Mouse (Mus musculus): ENCODE measurements around the gene Cic. TPM values are rescaled to one million over a fixed set of nuclear protein-coding genes. Genes with fewer than 3 reads are reported as not detected.

Gene Cic
- polyA plus RNA-seq, 1 experiment from 2014 or later, result 8.9 TPM

DNA sequence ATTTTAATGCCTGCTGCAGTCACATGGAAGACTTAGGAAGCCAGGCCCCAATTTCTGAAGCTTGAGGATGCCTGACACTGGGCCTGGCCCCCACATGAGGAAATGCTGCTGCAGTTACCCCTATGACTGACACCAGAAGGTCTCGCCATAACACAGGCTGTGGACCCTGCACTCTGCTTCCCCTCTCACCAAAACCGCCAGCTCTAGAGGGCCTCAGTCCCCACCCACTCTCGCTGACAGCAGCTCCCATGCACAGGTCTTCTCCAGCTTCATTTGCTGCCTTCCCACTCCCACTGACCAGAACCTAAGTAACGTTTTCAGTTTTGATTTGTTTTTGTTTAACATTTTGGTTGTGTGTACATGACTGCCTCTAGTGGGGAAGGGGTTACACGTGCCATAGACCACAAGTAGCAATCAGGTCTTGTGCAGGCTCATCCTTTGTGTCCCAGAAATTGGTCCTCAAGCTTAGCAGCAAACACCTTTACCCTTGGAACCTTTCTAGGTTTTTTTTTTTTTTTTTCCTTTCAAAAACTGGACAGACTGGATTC is 35.3 kb upstream of the Cic start:
- Histone ChIP-seq H3K4me3 (replicated peaks) (no peak overlapping the region), H3K9me3 (replicated peaks) (no peaks in the 10 kb centered on the region), H3K27ac (replicated peaks) (no peak overlapping the region), H3K27me3 (no peaks in the 10 kb centered on the region), H3K4me2 (no peak overlapping the region), H3K9ac (no peak overlapping the region), H3K4me1 (replicated peaks) (peaks cover 24% of the 10 kb centered on the region), H3K36me3 (replicated peaks) (peaks cover 87% of the 10 kb centered on the region)
- 58% methylated on average over 5 of the region's 5 CpGs for WGBS (ENCODE audit: insufficient replicate concordance)
- ATAC-seq (ENCODE audit: insufficient read depth), result no peak

GRCm38 (mm10) chr7:25233061-25233460 is 34.4 kb upstream of the Cic start:
- H3K4me2 ChIP-seq, result no peak overlapping the region
- no peak overlapping the region for H3K4me3 ChIP-seq (replicated peaks)
- H3K9me3 ChIP-seq (replicated peaks), result no peaks in the 10 kb centered on the region
- no peak overlapping the region for H3K9ac ChIP-seq
- peaks cover 24% of the 10 kb centered on the region for H3K4me1 ChIP-seq (replicated peaks)
- 57% methylated on average over 2 of the region's 2 CpGs for WGBS (ENCODE audit: insufficient replicate concordance)
- no peak for ATAC-seq (ENCODE audit: insufficient read depth)
- H3K36me3 ChIP-seq (replicated peaks), result peaks cover 78% of the 10 kb centered on the region
- no peaks in the 10 kb centered on the region for H3K27me3 ChIP-seq
- no peak overlapping the region for H3K27ac ChIP-seq (replicated peaks)

- no peak for ATAC-seq (ENCODE audit: insufficient read depth)
Observed at GRCm38 (mm10) chr7:25235526-25235925, 32.0 kb upstream of the Cic start.

GRCm38 (mm10) chr7:25237249-25238014 is 30.1 kb upstream of the Cic start, which contains the start of gene Gsk3a:
Gene Gsk3a, minus strand, starts transcription at chr7:25237851.
- H3K4me3 ChIP-seq (replicated peaks), result peak within 1 kb of the TSS; percentile 88
- H3K9me3 ChIP-seq (replicated peaks), result no peaks in the 10 kb centered on the region
- H3K27me3 ChIP-seq, result no peaks in the 10 kb centered on the region
- H3K9ac ChIP-seq, result peak within 1 kb of the TSS; percentile 98
- peak; percentile 82 for ATAC-seq (ENCODE audit: insufficient read depth)
- peak within 1 kb of the TSS; percentile 85 for H3K4me2 ChIP-seq
- H3K36me3 ChIP-seq (replicated peaks), result peaks cover 38% of the 10 kb centered on the region
- peaks cover 40% of the 10 kb centered on the region for H3K4me1 ChIP-seq (replicated peaks)
- peak within 1 kb of the TSS; percentile 91 for H3K27ac ChIP-seq (replicated peaks)
- 0% methylated on average over 76 of the region's 76 CpGs for WGBS (ENCODE audit: insufficient replicate concordance)

More at GRCm38 (mm10) chr7:25235526-25235925, 32.0 kb upstream of the Cic start:
- 93% methylated on average over 5 of the region's 5 CpGs for WGBS (ENCODE audit: insufficient replicate concordance)
- H3K9ac ChIP-seq, result peak overlapping the region; percentile 98; the same call in 1 of the 2 replicates
- H3K36me3 ChIP-seq (replicated peaks), result peaks cover 54% of the 10 kb centered on the region
- H3K9me3 ChIP-seq (replicated peaks), result no peaks in the 10 kb centered on the region
- H3K4me2 ChIP-seq, result peak overlapping the region; percentile 85
- H3K27ac ChIP-seq (replicated peaks), result no peak overlapping the region
- peaks cover 40% of the 10 kb centered on the region for H3K4me1 ChIP-seq (replicated peaks)
- peak overlapping the region; percentile 88 for H3K4me3 ChIP-seq (replicated peaks)
- no peaks in the 10 kb centered on the region for H3K27me3 ChIP-seq

GRCm38 (mm10) chr7:25238015-25238706 is 29.3 kb upstream of the Cic start:
- H3K27ac ChIP-seq (replicated peaks), result peak overlapping the region; percentile 91
- no peaks in the 10 kb centered on the region for H3K9me3 ChIP-seq (replicated peaks)
- peaks cover 38% of the 10 kb centered on the region for H3K36me3 ChIP-seq (replicated peaks)
- peaks cover 40% of the 10 kb centered on the region for H3K4me1 ChIP-seq (replicated peaks)
- H3K4me2 ChIP-seq, result peak overlapping the region; percentile 85
- H3K27me3 ChIP-seq, result no peaks in the 10 kb centered on the region
- WGBS (ENCODE audit: insufficient replicate concordance), result under 1% methylated on average over 23 of the region's 23 CpGs
- H3K4me3 ChIP-seq (replicated peaks), result peak overlapping the region; percentile 88
- peak; percentile 91 for ATAC-seq (ENCODE audit: insufficient read depth)
- peak overlapping the region; percentile 98 for H3K9ac ChIP-seq

DNA sequence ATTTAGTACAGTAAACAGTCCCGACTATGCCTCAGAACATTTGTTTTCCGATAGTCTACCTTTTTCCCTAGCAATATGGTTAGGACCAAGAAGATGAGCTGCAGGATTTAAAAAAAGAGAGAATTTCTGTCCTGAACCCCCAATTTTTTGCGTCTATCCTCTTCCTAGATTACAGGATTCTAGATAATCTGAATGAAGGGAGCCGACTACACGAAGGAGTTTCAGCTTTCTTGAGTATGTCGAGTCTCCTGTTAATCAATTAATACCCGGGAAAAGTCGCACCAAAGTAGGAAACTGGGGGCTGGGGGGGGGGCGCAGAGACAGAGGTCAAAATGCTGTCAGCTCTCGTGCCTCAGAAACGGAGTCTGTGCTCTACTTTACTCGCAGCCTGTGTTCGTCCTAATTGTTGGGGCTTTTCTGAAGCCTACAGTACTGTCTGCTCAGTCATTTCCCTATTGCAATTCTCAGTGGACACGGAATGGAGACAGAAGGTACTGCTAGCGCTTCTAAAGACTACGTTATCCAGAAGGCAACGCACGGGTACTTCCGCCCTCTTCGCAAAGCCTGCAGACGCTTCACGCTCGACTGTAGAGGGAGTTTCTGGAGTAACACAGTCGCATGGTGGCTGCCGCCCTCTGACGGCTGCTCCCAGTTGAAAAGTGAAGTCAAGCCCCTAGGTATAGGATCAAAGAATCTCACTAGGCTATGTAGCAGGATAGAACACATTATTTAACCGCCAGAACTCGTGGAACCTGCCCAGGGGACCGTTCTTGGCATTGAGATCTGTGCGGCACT is 28.5 kb upstream of the Cic start:
- peak overlapping the region; percentile 85 for H3K4me2 ChIP-seq
- no peaks in the 10 kb centered on the region for H3K27me3 ChIP-seq
- peak overlapping the region; percentile 88 for H3K4me3 ChIP-seq (replicated peaks)
- peak overlapping the region; percentile 91 for H3K27ac ChIP-seq (replicated peaks)
- ATAC-seq (ENCODE audit: insufficient read depth), result peak; percentile 9
- no peaks in the 10 kb centered on the region for H3K9me3 ChIP-seq (replicated peaks)
- H3K9ac ChIP-seq, result peak overlapping the region; percentile 56
- WGBS (ENCODE audit: insufficient replicate concordance), result 3% methylated on average over 30 of the region's 30 CpGs
- H3K36me3 ChIP-seq (replicated peaks), result peaks cover 34% of the 10 kb centered on the region
- peaks cover 40% of the 10 kb centered on the region for H3K4me1 ChIP-seq (replicated peaks)

- ATAC-seq (ENCODE audit: insufficient read depth), result no peak
- Histone ChIP-seq H3K9ac (no peak overlapping the region), H3K36me3 (replicated peaks) (peaks cover 34% of the 10 kb centered on the region), H3K9me3 (replicated peaks) (no peaks in the 10 kb centered on the region), H3K27ac (replicated peaks) (no peak overlapping the region), H3K27me3 (no peaks in the 10 kb centered on the region), H3K4me3 (replicated peaks) (no peak overlapping the region), H3K4me1 (replicated peaks) (peaks cover 31% of the 10 kb centered on the region), H3K4me2 (no peak overlapping the region)
- WGBS (ENCODE audit: insufficient replicate concordance), result 78% methylated on average over 7 of the region's 7 CpGs
Observed at GRCm38 (mm10) chr7:25240631-25241030, 26.9 kb upstream of the Cic start.

- H3K36me3 ChIP-seq (replicated peaks), result peaks cover 36% of the 10 kb centered on the region
- ATAC-seq (ENCODE audit: insufficient read depth), result no peak
- no peak overlapping the region for H3K4me2 ChIP-seq
- no peak overlapping the region for H3K4me3 ChIP-seq (replicated peaks)
- H3K27me3 ChIP-seq, result no peaks in the 10 kb centered on the region
- H3K27ac ChIP-seq (replicated peaks), result 0 out of 2 replicates have a peak overlapping the region, but pooled peaks have one; percentile 1
- peaks cover 30% of the 10 kb centered on the region for H3K4me1 ChIP-seq (replicated peaks)
- no peaks in the 10 kb centered on the region for H3K9me3 ChIP-seq (replicated peaks)
- no peak overlapping the region for H3K9ac ChIP-seq
- 53% methylated on average over 2 of the region's 2 CpGs for WGBS (ENCODE audit: insufficient replicate concordance)
Observed at GRCm38 (mm10) chr7:25241062-25241461, 26.4 kb upstream of the Cic start.

DNA sequence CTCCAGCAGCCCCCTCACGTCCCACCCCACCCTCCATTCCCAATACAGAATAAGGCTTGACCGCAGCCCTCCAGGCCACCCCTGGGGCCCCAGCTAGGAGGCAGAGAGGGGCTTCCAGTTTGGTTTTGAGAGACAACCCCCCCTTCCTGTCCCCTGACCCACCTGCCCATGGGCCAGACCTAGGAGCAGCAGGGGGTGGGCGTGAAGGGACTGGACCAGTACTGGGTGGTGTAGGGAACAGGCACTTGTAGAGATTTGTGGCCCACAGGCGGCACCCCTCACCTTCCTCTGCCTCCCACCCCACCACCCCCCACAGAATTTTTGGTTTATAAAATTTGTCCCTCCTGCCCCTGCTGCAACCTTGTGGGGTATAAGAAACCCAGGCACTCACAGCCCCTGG is 24.1 kb upstream of the Cic start:
- Histone ChIP-seq H3K9ac (no peak overlapping the region), H3K27me3 (no peaks in the 10 kb centered on the region), H3K4me1 (replicated peaks) (peaks cover 46% of the 10 kb centered on the region), H3K9me3 (replicated peaks) (no peaks in the 10 kb centered on the region), H3K27ac (replicated peaks) (no peak overlapping the region), H3K4me3 (replicated peaks) (no peak overlapping the region), H3K4me2 (no peak overlapping the region), H3K36me3 (replicated peaks) (peaks cover 37% of the 10 kb centered on the region)
- ATAC-seq (ENCODE audit: insufficient read depth), result no peak
- WGBS (ENCODE audit: insufficient replicate concordance), result 78% methylated on average over 4 of the region's 4 CpGs

- WGBS (ENCODE audit: insufficient replicate concordance), result 85% methylated on average over 30 of the region's 30 CpGs
- no peak overlapping the region for H3K27ac ChIP-seq (replicated peaks)
- peaks cover 6% of the 10 kb centered on the region; the same call in 1 of the 2 replicates for H3K27me3 ChIP-seq
- ATAC-seq (ENCODE audit: insufficient read depth), result no peak
- no peak overlapping the region for H3K9ac ChIP-seq
- peaks cover 46% of the 10 kb centered on the region for H3K4me1 ChIP-seq (replicated peaks)
- peaks cover 37% of the 10 kb centered on the region for H3K36me3 ChIP-seq (replicated peaks)
- H3K4me3 ChIP-seq (replicated peaks), result no peak overlapping the region
- H3K9me3 ChIP-seq (replicated peaks), result no peaks in the 10 kb centered on the region
- H3K4me2 ChIP-seq, result no peak overlapping the region
Observed at GRCm38 (mm10) chr7:25244562-25245369, 22.7 kb upstream of the Cic start.

All from liver, embryonic 15.5 days (tissue).